Mouse (Mus musculus) limb, embryonic 13.5 days (tissue): ENCODE data around the gene Exoc3l2. TPM values are rescaled to one million over a fixed set of nuclear protein-coding genes. Genes with fewer than 3 reads are reported as not detected.

Experiments
- ATAC-seq: fragments of 200-750 bp; cut with Nextera tagmentation; 2 replicates; pipeline ENCODE4 v1.8.0; 2017; ENCODE audit warnings: low read depth, moderate number of reproducible peaks, moderate TSS enrichment; ENCODE audit not compliant: low FRiP score
- H3K27ac ChIP-seq: fragments of 300-500 bp; sonication (generic); 2 replicates; pipeline ENCODE4 v1.5.1; 2015; ENCODE audit warnings: inconsistent platforms, mild to moderate bottlenecking, moderate library complexity
- H3K27me3 ChIP-seq: fragments of 300-500 bp; sonication (generic); 2 replicates; pipeline ENCODE4 v1.6.1; 2015; ENCODE audit warnings: mild to moderate bottlenecking, inconsistent platforms
- H3K36me3 ChIP-seq: fragments of 300-500 bp; sonication (generic); 2 replicates; pipeline ENCODE4 v1.6.1; 2015; ENCODE audit warnings: inconsistent platforms, mild to moderate bottlenecking, moderate library complexity
- H3K4me1 ChIP-seq: fragments of 300-500 bp; sonication (generic); 2 replicates; pipeline ENCODE4 v1.6.1; 2015; ENCODE audit warnings: inconsistent platforms
- H3K4me2 ChIP-seq: fragments of 300-500 bp; sonication (generic); replicated peaks from 2 replicates; pipeline ENCODE4 v1.6.1; 2015; ENCODE audit warnings: inconsistent platforms, mild to moderate bottlenecking, moderate library complexity
- H3K4me3 ChIP-seq: fragments of 300-500 bp; sonication (generic); 2 replicates; pipeline ENCODE4 v1.5.1; 2015; ENCODE audit warnings: moderate library complexity, mild to moderate bottlenecking, inconsistent platforms
- H3K9ac ChIP-seq: fragments of 300-500 bp; sonication (generic); 2 replicates; pipeline ENCODE4 v1.6.1; 2015; ENCODE audit warnings: mild to moderate bottlenecking, inconsistent platforms
- H3K9me3 ChIP-seq: fragments of 300-500 bp; sonication (generic); 2 replicates; pipeline ENCODE4 v1.6.1; 2016; ENCODE audit warnings: inconsistent platforms
- WGBS: fragments of 180-500 bp; shearing (Covaris S2); methylation state at CpG from one replicate; pipeline ENCODE4 v1.1.7; 2015; 5-methylcytosine and 5-hydroxymethylcytosine counted together
- polyA plus RNA-seq: library from polyadenylated mRNA; unstranded; fragments of >200 nt; fragmentation: Nextera tagmentation; extraction: Ambion mirVana; gene quantifications from 2 replicates; pipeline ENCODE4 v1.2.1, GENCODE M21; 2015

Gene Exoc3l2
- polyA plus RNA-seq, result 1.1 and 1.3 TPM in 2 replicates

DNA sequence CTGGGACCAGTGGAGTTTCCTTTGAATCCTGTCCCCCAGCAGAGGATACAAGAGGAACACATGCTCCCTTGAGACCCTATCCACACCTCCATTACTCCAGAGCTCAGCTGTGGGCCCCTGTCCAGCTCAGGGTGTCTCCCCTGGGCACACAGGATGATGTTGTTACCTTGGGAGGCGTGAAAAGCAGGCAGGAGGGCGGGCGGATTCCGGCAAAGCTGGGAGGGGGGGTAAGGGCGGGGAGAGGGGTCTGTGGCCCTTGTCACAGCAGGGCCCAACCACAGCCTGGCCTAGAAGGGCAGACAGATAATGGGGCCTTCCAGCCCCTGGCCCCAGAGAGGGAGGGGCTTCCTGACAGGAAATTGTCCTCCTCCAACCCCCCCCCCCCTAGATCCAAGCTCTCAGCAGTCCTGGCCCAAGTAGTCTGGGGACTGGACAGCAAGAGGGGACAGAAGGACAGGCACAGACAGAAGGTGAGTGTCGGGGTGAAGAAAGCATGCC, at the start of gene Exoc3l2:
Gene Exoc3l2 (plus strand): TSS at position 448 of the 498 bp plus-strand sequence.
- Histone ChIP-seq H3K9ac (no peak within 1 kb of the TSS; the same call in 1 of the 2 replicates), H3K4me3 (no peak within 1 kb of the TSS), H3K4me1 (peaks cover 30% of the 10 kb centered on the region), H3K27ac (peak within 1 kb of the TSS; percentile 70; the same call in 1 of the 2 replicates), H3K27me3 (peaks cover 16% of the 10 kb centered on the region; the same call in 1 of the 2 replicates), H3K4me2 (peak within 1 kb of the TSS; percentile 3; the same call in 1 of the 2 replicates), H3K9me3 (no peaks in the 10 kb centered on the region), H3K36me3 (no peaks in the 10 kb centered on the region)
- WGBS, result 29% methylated on average over 6 of the region's 6 CpGs
- ATAC-seq, result no peak

DNA sequence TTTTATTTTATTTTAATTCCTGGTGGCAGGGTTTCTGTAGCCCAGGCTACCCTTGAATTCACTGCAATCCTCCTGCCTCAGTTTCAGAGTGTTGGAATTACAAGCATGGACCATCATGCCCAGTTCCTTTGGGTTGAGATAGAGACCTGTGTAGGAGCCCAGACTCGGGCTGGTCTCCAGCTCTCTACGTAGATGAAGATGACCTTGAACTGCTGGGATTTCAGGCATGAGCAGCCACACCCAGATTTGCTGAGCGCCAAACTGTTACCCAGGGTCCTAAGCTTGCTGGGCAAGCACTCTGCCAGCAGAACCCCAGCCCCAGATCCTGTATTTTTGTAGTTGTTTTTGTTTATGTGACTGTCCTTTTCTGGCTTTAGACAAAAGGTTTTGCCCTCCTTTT, 49.6 kb upstream of the Exoc3l2 start:
- Histone ChIP-seq H3K4me1 (0 out of 2 replicates have a peak, but pooled peaks cover 8% of the 10 kb centered on the region), H3K27ac (no peak overlapping the region), H3K36me3 (no peaks in the 10 kb centered on the region), H3K9ac (no peak overlapping the region), H3K27me3 (peaks cover 23% of the 10 kb centered on the region), H3K9me3 (peaks cover 4% of the 10 kb centered on the region; the same call in 1 of the 2 replicates), H3K4me3 (no peak overlapping the region), H3K4me2 (no peak overlapping the region)
- ATAC-seq, result no peak
- 86% methylated on average over 3 of the region's 3 CpGs for WGBS

DNA sequence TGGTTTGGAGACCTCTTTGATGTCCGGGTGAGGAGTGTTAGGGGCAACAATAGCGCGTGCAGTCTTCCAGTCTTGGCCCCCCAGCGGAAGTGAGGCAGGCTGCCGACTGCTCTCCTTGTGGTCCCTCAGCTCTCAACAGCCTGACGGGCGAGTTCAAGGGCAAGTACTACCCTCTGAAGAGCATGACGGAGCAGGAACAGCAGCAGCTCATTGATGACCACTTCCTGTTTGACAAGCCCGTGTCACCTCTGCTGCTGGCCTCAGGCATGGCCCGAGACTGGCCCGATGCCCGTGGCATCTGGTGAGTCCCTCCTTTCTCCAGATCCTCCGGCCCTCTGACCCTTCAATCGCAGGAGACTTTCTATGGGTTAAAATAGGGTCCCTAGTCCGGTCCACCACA, 46.5 kb upstream of the Exoc3l2 start:
- WGBS, result 75% methylated on average over 15 of the region's 15 CpGs
- peaks cover 4% of the 10 kb centered on the region; the same call in 1 of the 2 replicates for H3K9me3 ChIP-seq
- H3K9ac ChIP-seq, result no peak overlapping the region
- H3K36me3 ChIP-seq, result no peaks in the 10 kb centered on the region
- H3K4me3 ChIP-seq, result no peak overlapping the region
- H3K27me3 ChIP-seq, result peaks cover 54% of the 10 kb centered on the region
- H3K27ac ChIP-seq, result no peak overlapping the region
- peaks cover 4% of the 10 kb centered on the region; the same call in 1 of the 2 replicates for H3K4me1 ChIP-seq
- no peak for ATAC-seq
- no peak overlapping the region for H3K4me2 ChIP-seq

DNA sequence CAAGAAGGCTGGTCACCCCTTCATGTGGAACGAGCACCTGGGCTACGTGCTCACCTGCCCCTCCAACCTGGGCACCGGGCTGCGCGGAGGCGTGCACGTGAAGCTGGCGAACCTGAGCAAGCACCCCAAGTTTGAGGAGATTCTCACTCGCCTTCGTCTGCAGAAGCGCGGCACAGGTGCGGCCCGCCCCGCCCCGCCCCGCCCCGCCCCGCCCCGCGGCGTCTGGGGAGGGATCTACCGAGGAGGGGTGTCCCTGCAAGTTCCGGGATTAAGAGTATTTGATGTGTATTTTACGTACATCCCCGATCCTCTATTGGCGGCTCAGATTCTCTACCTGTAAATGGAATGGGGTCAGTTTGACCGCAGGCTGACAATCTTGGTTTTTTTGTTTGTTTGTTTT, 43.0 kb upstream of the Exoc3l2 start:
- H3K27ac ChIP-seq, result no peak overlapping the region
- ATAC-seq, result no peak

DNA sequence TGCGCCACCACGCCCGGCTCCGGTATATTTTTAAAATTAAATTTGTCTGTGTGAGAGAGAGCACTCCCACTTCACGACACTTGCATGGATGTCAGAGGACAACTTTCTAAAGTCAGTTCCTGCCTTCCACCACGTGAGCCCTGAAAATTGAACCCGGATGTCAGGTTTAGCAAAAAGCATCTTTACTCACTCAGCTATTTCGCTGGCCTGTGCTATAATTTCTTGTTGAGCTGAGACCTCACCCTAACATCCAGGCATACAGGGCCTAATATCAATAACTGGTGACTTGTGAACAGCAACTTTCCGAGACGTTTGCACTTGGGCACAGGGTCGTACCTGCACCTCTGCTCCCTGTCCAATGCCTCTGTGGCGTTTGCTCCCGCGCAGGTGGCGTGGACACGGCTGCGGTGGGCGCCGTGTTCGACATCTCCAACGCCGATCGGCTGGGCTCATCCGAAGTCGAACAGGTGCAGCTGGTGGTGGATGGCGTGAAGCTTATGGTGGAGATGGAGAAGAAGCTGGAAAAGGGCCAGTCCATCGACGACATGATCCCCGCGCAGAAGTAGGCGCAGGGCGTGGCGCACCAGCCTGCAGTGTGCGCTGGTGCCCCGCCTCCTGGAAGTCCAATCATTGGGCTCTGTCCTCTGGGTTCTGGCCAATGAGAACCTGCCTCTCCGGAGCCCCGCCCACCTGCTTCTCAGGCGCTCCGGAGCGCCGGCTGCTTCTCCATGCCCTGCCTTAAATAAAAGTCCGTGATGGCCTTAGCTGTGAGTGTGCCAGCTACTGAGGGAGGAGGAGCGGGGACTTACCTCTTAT, 42.1 kb upstream of the Exoc3l2 start:
- peaks cover 60% of the 10 kb centered on the region for H3K27me3 ChIP-seq
- peaks cover 4% of the 10 kb centered on the region; the same call in 1 of the 2 replicates for H3K4me1 ChIP-seq
- ATAC-seq, result peak; percentile 93
- peaks cover 14% of the 10 kb centered on the region for H3K36me3 ChIP-seq
- H3K4me3 ChIP-seq, result peak overlapping the region; percentile 36
- H3K27ac ChIP-seq, result no peak overlapping the region
- no peak overlapping the region for H3K9ac ChIP-seq
- H3K9me3 ChIP-seq, result peaks cover 4% of the 10 kb centered on the region; the same call in 1 of the 2 replicates
- peak overlapping the region; percentile 63 for H3K4me2 ChIP-seq
- WGBS, result 11% methylated on average over 43 of the region's 43 CpGs

More for the DNA sequence above, 43.0 kb upstream of the Exoc3l2 start:
- Histone ChIP-seq H3K36me3 (peaks cover 5% of the 10 kb centered on the region), H3K9ac (no peak overlapping the region), H3K9me3 (peaks cover 4% of the 10 kb centered on the region; the same call in 1 of the 2 replicates), H3K27me3 (peaks cover 60% of the 10 kb centered on the region), H3K4me1 (peaks cover 4% of the 10 kb centered on the region; the same call in 1 of the 2 replicates), H3K4me2 (no peak overlapping the region; the same call in 1 of the 2 replicates), H3K4me3 (0 out of 2 replicates have a peak overlapping the region, but pooled peaks have one; percentile 3)
- 7% methylated on average over 28 of the region's 28 CpGs for WGBS

DNA sequence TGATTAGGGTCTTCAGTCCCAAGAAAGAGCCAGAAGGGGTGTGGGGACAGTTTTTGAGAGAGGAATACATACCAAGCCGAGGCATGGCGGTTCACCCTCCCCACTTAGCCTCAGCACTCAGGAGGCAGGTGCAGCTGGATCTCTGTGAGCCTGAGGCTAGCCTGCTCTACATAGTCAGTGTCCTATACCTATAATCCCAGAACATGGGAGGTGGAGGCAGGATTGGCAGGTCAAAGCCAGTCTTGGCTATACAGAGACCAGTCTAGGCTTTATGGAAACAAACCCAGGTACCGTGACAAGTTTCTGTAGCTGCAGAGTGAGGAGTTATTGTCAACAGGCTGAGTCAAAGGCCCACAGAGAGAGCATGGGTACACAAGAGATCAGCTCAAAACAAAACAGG, 40.0 kb upstream of the Exoc3l2 start:
- WGBS, result 89% methylated on average over 3 of the region's 3 CpGs
- ATAC-seq, result no peak
- Histone ChIP-seq H3K4me1 (peaks cover 4% of the 10 kb centered on the region; the same call in 1 of the 2 replicates), H3K36me3 (peaks cover 34% of the 10 kb centered on the region), H3K9ac (no peak overlapping the region), H3K27ac (no peak overlapping the region), H3K4me2 (no peak overlapping the region), H3K9me3 (peaks cover 2% of the 10 kb centered on the region; the same call in 1 of the 2 replicates), H3K4me3 (no peak overlapping the region), H3K27me3 (peaks cover 44% of the 10 kb centered on the region)

DNA sequence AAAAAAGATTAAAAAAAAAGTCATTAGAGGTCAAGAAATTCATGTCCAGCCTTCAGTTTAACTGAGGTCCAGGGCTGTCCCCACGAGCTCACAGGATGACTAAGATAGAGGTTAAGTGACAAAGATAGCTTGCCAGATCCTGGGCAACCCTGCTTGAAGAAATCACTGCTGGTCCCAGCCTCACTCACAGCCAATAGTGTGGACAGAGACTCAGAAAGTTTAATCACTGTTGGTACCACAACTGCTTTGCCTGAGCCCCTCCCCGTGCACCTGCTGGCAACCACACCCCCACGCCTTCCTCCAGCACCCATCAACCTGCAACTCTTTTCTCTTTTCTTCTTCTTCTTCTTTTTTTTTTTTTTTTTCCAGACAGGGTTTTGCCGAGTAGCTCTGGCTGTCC, 39.1 kb upstream of the Exoc3l2 start:
- Histone ChIP-seq H3K4me1 (peaks cover 4% of the 10 kb centered on the region; the same call in 1 of the 2 replicates), H3K9ac (no peak overlapping the region), H3K9me3 (no peaks in the 10 kb centered on the region), H3K27ac (no peak overlapping the region), H3K27me3 (peaks cover 35% of the 10 kb centered on the region), H3K4me3 (no peak overlapping the region), H3K36me3 (peaks cover 44% of the 10 kb centered on the region), H3K4me2 (no peak overlapping the region)
- 64% methylated on average over 4 of the region's 4 CpGs for WGBS
- no peak for ATAC-seq

DNA sequence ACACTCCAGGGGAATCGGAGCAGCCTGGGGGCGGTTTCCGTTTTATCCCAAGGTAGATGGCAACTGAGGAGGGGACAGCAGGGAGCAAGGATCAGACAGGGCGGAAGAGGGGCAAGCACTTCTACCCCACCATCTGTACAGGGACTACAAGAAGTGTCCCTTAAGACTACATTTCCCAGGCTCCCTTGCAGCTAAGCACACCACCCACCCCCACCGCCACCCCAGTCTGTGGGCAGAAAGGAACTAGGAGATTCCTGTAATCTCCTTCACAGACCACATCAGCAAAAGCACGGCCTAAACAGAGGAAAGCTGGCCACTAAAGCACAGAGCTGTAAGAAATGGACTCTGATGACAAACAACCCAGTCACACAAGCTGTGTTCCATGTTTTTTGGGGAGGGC, 36.8 kb upstream of the Exoc3l2 start:
- Histone ChIP-seq H3K4me1 (no peaks in the 10 kb centered on the region), H3K9ac (no peak overlapping the region), H3K9me3 (no peaks in the 10 kb centered on the region), H3K27ac (no peak overlapping the region), H3K27me3 (peaks cover 12% of the 10 kb centered on the region), H3K4me3 (no peak overlapping the region), H3K4me2 (no peak overlapping the region), H3K36me3 (peaks cover 67% of the 10 kb centered on the region)
- whole genome bisulfite sequencing, result 76% methylated on average over 6 of the region's 6 CpGs
- no peak for ATAC-seq

DNA sequence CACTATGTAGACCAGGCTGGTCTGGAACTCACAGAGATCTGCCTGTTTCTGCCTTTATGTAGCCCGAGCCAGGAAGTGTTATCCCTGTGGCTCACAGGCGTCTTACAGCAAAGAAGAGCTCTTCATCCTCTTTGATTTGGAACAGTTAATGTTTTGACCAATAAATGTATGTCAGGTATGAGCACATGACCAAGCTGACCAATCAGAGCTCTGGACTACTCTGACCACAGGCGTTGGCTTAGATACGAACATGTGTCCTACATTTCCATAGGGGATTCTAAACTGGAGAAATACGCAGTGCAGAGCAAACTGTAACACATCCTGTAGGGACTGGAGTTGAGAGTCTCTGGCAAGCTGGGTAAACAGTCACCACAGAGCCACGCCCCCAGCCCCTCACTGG, 36.2 kb upstream of the Exoc3l2 start:
- Histone ChIP-seq H3K4me2 (no peak overlapping the region), H3K27ac (no peak overlapping the region), H3K27me3 (peaks cover 6% of the 10 kb centered on the region), H3K4me3 (no peak overlapping the region), H3K36me3 (peaks cover 72% of the 10 kb centered on the region), H3K9me3 (no peaks in the 10 kb centered on the region), H3K4me1 (no peaks in the 10 kb centered on the region), H3K9ac (no peak overlapping the region)
- 92% methylated on average over 6 of the region's 6 CpGs for WGBS
- ATAC-seq, result no peak

DNA sequence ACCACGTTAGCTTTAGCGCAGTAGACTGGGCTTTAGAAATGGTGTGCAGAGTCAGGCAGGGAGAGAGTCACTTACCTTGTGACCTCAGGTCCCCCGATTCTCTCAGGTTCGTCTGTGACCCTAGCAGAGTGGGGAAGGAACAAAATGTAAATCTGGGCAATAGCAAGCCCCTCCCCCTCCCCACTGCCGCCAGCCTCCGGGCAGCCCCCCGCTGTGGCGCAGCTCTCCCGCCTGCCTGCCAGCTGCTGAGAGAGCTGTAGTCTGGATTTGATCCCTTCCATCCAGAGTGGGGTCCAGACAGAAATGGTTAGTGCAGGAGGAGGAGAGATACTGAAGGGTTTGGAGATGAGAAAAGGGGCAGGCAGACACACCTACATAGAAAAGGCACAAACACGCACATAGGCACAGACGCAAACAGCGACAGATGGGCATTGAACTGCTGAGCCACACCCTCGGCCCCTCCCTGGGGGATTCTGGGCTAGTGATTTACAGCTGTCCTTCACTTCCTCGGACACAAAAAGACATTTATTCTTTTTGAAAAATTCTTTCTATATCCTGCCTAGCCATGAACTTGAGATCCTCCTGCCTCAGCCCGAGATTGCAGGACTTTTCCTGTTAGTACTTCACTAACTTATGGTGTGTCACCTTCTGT, 35.0 kb upstream of the Exoc3l2 start:
- ATAC-seq, result no peak
- H3K9ac ChIP-seq, result no peak overlapping the region
- H3K4me3 ChIP-seq, result no peak overlapping the region
- 68% methylated on average over 15 of the region's 15 CpGs for WGBS
- H3K9me3 ChIP-seq, result peaks cover 4% of the 10 kb centered on the region; the same call in 1 of the 2 replicates
- no peaks in the 10 kb centered on the region for H3K27me3 ChIP-seq
- no peak overlapping the region for H3K27ac ChIP-seq
- no peaks in the 10 kb centered on the region for H3K4me1 ChIP-seq
- H3K36me3 ChIP-seq, result peaks cover 85% of the 10 kb centered on the region
- H3K4me2 ChIP-seq, result no peak overlapping the region

DNA sequence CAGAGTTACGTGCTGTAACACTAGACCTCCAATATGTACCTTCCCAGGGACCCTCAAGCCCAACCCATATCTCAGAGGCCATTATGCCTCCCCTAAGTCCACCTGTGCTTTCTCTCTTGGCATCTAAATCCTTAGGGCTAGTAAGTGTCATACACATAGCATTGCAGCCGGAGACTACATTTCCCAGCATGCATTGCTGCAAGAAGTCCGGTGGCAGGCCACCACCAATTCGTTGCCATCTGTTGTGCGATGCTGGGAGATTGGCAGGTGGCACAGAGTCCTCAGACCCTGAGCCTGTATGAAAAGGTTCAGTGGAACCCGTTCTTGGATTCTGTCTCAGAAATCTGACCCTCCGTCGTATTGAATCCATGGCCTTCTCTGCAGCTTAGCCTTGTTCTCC, 33.4 kb upstream of the Exoc3l2 start:
- Histone ChIP-seq H3K9ac (no peak overlapping the region), H3K27ac (no peak overlapping the region), H3K36me3 (peaks cover 100% of the 10 kb centered on the region), H3K4me1 (no peaks in the 10 kb centered on the region), H3K9me3 (peaks cover 4% of the 10 kb centered on the region; the same call in 1 of the 2 replicates), H3K27me3 (no peaks in the 10 kb centered on the region), H3K4me2 (no peak overlapping the region), H3K4me3 (no peak overlapping the region)
- WGBS, result 72% methylated on average over 8 of the region's 8 CpGs
- no peak for ATAC-seq

DNA sequence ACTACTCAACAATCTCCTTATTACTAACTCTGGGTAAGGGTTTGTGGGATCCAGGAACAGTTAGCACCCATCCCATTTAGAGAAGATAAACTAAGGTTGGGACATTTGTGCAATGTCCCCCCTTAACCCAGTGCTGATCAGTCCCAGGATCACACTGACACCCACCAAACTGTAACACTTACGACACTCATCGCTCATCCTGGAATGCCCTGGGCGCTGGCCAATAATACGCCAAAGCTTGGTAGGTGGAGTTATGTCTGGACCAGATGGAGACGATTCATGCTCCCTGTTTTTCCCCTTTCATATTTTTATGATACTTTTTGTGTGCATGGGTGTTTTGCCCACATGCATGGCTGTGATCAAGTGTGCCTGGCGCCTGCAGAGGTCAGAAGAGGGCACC, 32.7 kb upstream of the Exoc3l2 start:
- H3K4me1 ChIP-seq, result no peaks in the 10 kb centered on the region
- H3K4me3 ChIP-seq, result no peak overlapping the region
- peaks cover 4% of the 10 kb centered on the region; the same call in 1 of the 2 replicates for H3K9me3 ChIP-seq
- H3K27me3 ChIP-seq, result no peaks in the 10 kb centered on the region
- 88% methylated on average over 6 of the region's 6 CpGs for WGBS
- no peak overlapping the region for H3K9ac ChIP-seq
- no peak overlapping the region for H3K4me2 ChIP-seq
- ATAC-seq, result no peak
- H3K27ac ChIP-seq, result no peak overlapping the region
- H3K36me3 ChIP-seq, result peaks cover 100% of the 10 kb centered on the region
